8 mouse cellular contexts compared by ENCODE assay signal in genomic region chr3:54693056-54693415, GRCm38 (mm10). TPM values are rescaled to one million over a fixed set of nuclear protein-coding genes. Genes with fewer than 3 reads are reported as not detected.
DNase-seq lines count a peak whose midpoint lies in the region; ATAC-seq and TF ChIP-seq lines count a peak whose summit lies in the region.

No protein-coding gene starts in this region.

- ATAC-seq in frontal cortex, adult (ENCODE audit: low TSS enrichment) = peak; percentile 27; the same call in 1 of the 2 replicates
- ATAC-seq in CD4-positive, CD25-positive, alpha-beta regulatory T cell, adult 4 months = peak; percentile 21
- ATAC-seq in forebrain, embryonic 13.5 days = no peak
- peak; percentile 10 for ATAC-seq in liver, postnatal 0 days

- under 1% methylated on average over 8 of the region's 8 CpGs for WGBS in forebrain, embryonic 13.5 days
- WGBS in liver, postnatal 0 days (ENCODE audit: insufficient replicate concordance) = under 1% methylated on average over 8 of the region's 8 CpGs

- no peaks in the 10 kb centered on the region for H3K9me3 ChIP-seq in forebrain, embryonic 13.5 days (replicated peaks)
- no peaks in the 10 kb centered on the region for H3K9me3 ChIP-seq in liver, postnatal 0 days (ENCODE audit: low read length)

- 0 out of 2 replicates have a peak, but pooled peaks cover 6% of the 10 kb centered on the region for H3K27me3 ChIP-seq in forebrain, embryonic 13.5 days
- no peaks in the 10 kb centered on the region for H3K27me3 ChIP-seq in liver, postnatal 0 days (ENCODE audit: insufficient read depth, low read length)

- H3K4me1 ChIP-seq in forebrain, embryonic 13.5 days = peaks cover 10% of the 10 kb centered on the region
- H3K4me1 ChIP-seq in liver, postnatal 0 days (ENCODE audit: insufficient read depth) = peaks cover 11% of the 10 kb centered on the region; the same call in 1 of the 2 replicates

- peak overlapping the region; percentile 73 for H3K4me2 ChIP-seq in forebrain, embryonic 13.5 days
- H3K4me2 ChIP-seq in liver, postnatal 0 days (ENCODE audit: low read depth, low read length) = peak overlapping the region; percentile 73

- H3K36me3 ChIP-seq in forebrain, embryonic 13.5 days (ENCODE audit: poor library complexity, severe bottlenecking) = peaks cover 26% of the 10 kb centered on the region
- H3K36me3 ChIP-seq in liver, postnatal 0 days (replicated peaks; ENCODE audit: insufficient read depth, low read length) = peaks cover 19% of the 10 kb centered on the region

- H3K9ac ChIP-seq in forebrain, embryonic 13.5 days = peak overlapping the region; percentile 73
- peak overlapping the region; percentile 68 for H3K9ac ChIP-seq in liver, postnatal 0 days (replicated peaks)

- no peak for TF ChIP-seq CTCF in liver, postnatal 0 days (IDR thresholded peaks at IDR 0.05; ENCODE audit: low read depth)

- TF ChIP-seq EP300 in liver, postnatal 0 days (IDR thresholded peaks at IDR 0.05; ENCODE audit: low read depth) = no peak

- DNase-seq in frontal cortex, postnatal 36 days (ENCODE audit: low spot score in 2 of 2) = no peak
- no peak for DNase-seq in liver, postnatal 0 days
- no peak for DNase-seq in right cerebral cortex, postnatal 10 days (ENCODE audit: low spot score in 2 of 2)
- no peak for DNase-seq in layer of hippocampus, adult 8-10 months (ENCODE audit: low spot score in 2 of 2)
- DNase-seq in layer of hippocampus, postnatal 36 days = no peak

- H3K4me3 ChIP-seq in forebrain, embryonic 13.5 days = peak overlapping the region; percentile 71
- H3K4me3 ChIP-seq in liver, postnatal 0 days (ENCODE audit: low read depth, low read length) = peak overlapping the region; percentile 70

- peak overlapping the region; percentile 51 for H3K27ac ChIP-seq in forebrain, embryonic 13.5 days
- H3K27ac ChIP-seq in liver, postnatal 0 days (ENCODE audit: low read depth) = peak overlapping the region; percentile 92

RNA-seq across cellular contexts. Expression of gene Supt20, which starts 0.4 kb away (rescaled TPM):
- 100 to 1,000 TPM; 245 to 256 TPM for polyA plus RNA-seq in CD4-positive, CD25-positive, alpha-beta regulatory T cell, adult 4 months (2017; shearing (Covaris generic))
- polyA plus RNA-seq in forebrain, embryonic 13.5 days (2015; fragmentation: Nextera tagmentation; extraction: Ambion mirVana) = 98.1 and 100.0 TPM in 2 replicates
- 17.2 and 19.9 TPM in 2 replicates for polyA plus RNA-seq in liver, postnatal 0 days (2015; fragmentation: Nextera tagmentation; extraction: Ambion mirVana)
- 10 to 100 TPM; 51.0 to 63.6 (median 56.1) TPM for total RNA-seq in layer of hippocampus, adult 8-10 months (2022)
- 10 to 100 TPM; 53.5 to 55.7 TPM for total RNA-seq in layer of hippocampus, postnatal 36 days (2021)

RNA-seq across cellular contexts. Expression of gene Gm21958, which starts 21.1 kb away (rescaled TPM):
- 1 to 10 TPM in 1 of 2 experiments, not detected in 1; 3.5 TPM for polyA plus RNA-seq in CD4-positive, CD25-positive, alpha-beta regulatory T cell, adult 4 months (2017; shearing (Covaris generic))
- 0.72 TPM in 1 of 2 replicates, not detected in the other for polyA plus RNA-seq in forebrain, embryonic 13.5 days (2015; fragmentation: Nextera tagmentation; extraction: Ambion mirVana)
- polyA plus RNA-seq in liver, postnatal 0 days (2015; fragmentation: Nextera tagmentation; extraction: Ambion mirVana) = not detected in 2 replicates
- not detected for total RNA-seq in layer of hippocampus, adult 8-10 months (2022)
- not detected for total RNA-seq in layer of hippocampus, postnatal 36 days (2021)

RNA-seq across cellular contexts. Expression of gene Exosc8, which starts 42.2 kb away (rescaled TPM):
- 100 to 1,000 TPM; 218 to 259 TPM for polyA plus RNA-seq in CD4-positive, CD25-positive, alpha-beta regulatory T cell, adult 4 months (2017; shearing (Covaris generic))
- polyA plus RNA-seq in forebrain, embryonic 13.5 days (2015; fragmentation: Nextera tagmentation; extraction: Ambion mirVana) = 117 and 121 TPM in 2 replicates
- polyA plus RNA-seq in liver, postnatal 0 days (2015; fragmentation: Nextera tagmentation; extraction: Ambion mirVana) = 38.7 and 42.7 TPM in 2 replicates
- 10 to 100 TPM; 30.2 to 39.8 (median 36.8) TPM for total RNA-seq in layer of hippocampus, adult 8-10 months (2022)
- total RNA-seq in layer of hippocampus, postnatal 36 days (2021) = 10 to 100 TPM; 30.1 to 32.0 TPM

RNA-seq across cellular contexts. Expression of gene Alg5, which starts 42.3 kb away (rescaled TPM):
- 10 to 100 TPM; 91.2 to 92.6 TPM for polyA plus RNA-seq in CD4-positive, CD25-positive, alpha-beta regulatory T cell, adult 4 months (2017; shearing (Covaris generic))
- polyA plus RNA-seq in forebrain, embryonic 13.5 days (2015; fragmentation: Nextera tagmentation; extraction: Ambion mirVana) = 44.7 and 45.4 TPM in 2 replicates
- polyA plus RNA-seq in liver, postnatal 0 days (2015; fragmentation: Nextera tagmentation; extraction: Ambion mirVana) = 41.4 and 43.4 TPM in 2 replicates
- 10 to 100 TPM; 19.4 to 24.4 (median 21.6) TPM for total RNA-seq in layer of hippocampus, adult 8-10 months (2022)
- total RNA-seq in layer of hippocampus, postnatal 36 days (2021) = 10 to 100 TPM; 21.9 to 22.6 TPM
